Mouse (Mus musculus): Measurements from ENCODE around the gene Lpar5. TPM values are rescaled to one million over a fixed set of nuclear protein-coding genes. Genes with fewer than 3 reads are reported as not detected.
"Not testable (repeated sequence)": the region's sequence is repeated elsewhere in the genome, so short reads cannot be mapped to it uniquely, and the experiment has no call there.

The Lpar5 gene
- polyA plus RNA-seq (2015; fragmentation: Nextera tagmentation; extraction: Ambion mirVana) = 0.55 and 0.65 TPM in 2 replicates

DNA sequence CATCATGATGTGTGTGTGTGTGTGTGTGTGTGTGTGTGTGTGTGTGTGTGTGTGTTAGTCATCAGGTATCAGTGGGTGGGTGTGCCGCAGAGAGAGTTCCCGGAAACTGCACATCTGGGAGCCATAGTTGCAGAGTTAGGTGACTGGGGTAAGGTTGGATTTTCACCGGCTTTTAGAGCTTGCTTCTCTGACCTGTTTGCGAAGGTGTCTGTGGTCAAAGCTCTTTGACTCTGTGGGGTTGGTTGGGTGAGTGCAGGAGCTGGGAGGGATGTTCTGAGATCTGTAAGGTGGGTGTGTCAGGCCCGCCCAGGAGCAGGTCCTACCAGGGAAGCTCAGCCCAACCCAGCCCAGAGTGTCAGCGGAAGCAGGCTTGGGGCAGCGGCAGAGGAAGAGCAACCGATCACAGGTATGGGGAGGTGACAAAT is at the start of gene Lpar5:
Gene Lpar5, plus strand, starts transcription at position 350 of the 425 bp plus-strand sequence.
- no peak within 1 kb of the TSS for H3K4me2 ChIP-seq
- H3K36me3 ChIP-seq = no peaks in the 10 kb centered on the region
- H3K4me1 ChIP-seq (replicated peaks) = peaks cover 14% of the 10 kb centered on the region; the same call in 1 of the 2 replicates
- no peak within 1 kb of the TSS for H3K9ac ChIP-seq
- no peak within 1 kb of the TSS for H3K4me3 ChIP-seq
- no peak for ATAC-seq (ENCODE audit: low FRiP score)
- H3K27me3 ChIP-seq = no peaks in the 10 kb centered on the region
- H3K9me3 ChIP-seq = no peaks in the 10 kb centered on the region
- 62% methylated on average over 8 of the region's 8 CpGs for WGBS
- H3K27ac ChIP-seq = no peak within 1 kb of the TSS

DNA sequence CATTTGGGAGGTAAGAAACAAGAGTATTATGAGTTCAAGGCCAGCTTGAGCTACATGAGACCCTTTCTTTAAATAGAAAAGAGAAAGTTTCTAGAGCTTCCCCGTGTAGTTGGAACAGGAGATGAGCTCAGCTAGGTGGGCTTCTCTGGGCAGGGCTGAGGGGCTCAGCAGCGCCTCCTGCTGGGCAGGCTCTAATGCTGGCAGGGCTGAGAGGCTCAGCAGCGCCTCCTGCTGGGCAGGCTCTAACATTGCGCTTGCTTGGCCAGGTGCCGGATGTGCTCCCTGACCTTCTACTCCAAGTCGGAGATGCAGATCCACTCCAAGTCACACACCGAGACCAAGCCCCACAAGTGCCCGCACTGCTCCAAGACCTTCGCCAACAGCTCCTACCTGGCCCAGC is 37.2 kb upstream of the Lpar5 start:
- not testable (repeated sequence) for H3K9me3 ChIP-seq; H3K4me1 ChIP-seq (replicated peaks); H3K4me2 ChIP-seq; H3K27ac ChIP-seq; H3K9ac ChIP-seq; H3K27me3 ChIP-seq; H3K4me3 ChIP-seq; ATAC-seq (ENCODE audit: low FRiP score)
- H3K36me3 ChIP-seq = peaks cover 59% of the 10 kb centered on the region
- WGBS = 39% methylated on average over 8 of the region's 9 CpGs

DNA sequence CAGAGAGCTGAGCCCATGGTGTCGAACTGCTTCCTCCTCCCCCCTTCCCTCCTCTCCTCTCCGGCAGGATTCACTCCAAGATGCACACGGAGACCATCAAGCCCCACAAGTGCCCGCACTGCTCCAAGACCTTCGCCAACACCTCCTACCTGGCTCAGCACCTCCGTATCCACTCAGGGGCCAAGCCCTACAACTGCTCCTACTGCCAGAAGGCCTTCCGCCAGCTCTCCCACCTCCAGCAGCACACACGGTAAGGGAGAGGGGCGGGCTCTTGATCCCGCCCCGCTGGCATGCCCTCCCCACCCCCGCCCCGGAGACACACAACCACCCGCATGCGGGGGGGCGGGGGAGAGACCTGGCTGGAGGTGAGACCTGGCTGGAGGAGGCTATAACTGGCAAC is 36.1 kb upstream of the Lpar5 start:
- no peak overlapping the region for H3K4me3 ChIP-seq

DNA sequence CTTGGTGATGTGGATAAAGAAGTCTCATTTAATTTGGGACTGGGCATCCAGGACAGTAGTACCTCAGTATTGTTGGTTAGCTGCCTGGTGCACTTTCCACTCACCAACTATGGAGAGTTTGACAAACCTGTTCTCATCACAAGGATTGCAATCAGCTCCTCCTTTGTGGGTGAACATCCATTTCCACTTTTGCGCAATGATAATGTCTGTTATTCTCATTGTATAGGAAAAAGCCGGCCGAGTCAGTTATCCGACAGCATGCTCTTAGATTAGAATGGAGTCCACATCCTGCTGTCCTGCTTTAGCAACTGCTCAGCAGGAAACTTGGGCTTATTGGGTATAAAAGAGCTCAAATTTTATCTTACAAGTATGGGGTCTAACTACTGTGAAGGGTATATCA is 29.1 kb upstream of the Lpar5 start:
- H3K9me3 ChIP-seq = no peaks in the 10 kb centered on the region
- H3K36me3 ChIP-seq = peaks cover 40% of the 10 kb centered on the region
- H3K4me1 ChIP-seq (replicated peaks) = peaks cover 21% of the 10 kb centered on the region
- peak overlapping the region; percentile 54 for H3K4me2 ChIP-seq
- peak overlapping the region; percentile 41; the same call in 1 of the 2 replicates for H3K27ac ChIP-seq
- peak overlapping the region; percentile 80 for H3K4me3 ChIP-seq
- no peak overlapping the region; the same call in 1 of the 2 replicates for H3K9ac ChIP-seq
- H3K27me3 ChIP-seq = no peaks in the 10 kb centered on the region
- ATAC-seq (ENCODE audit: low FRiP score) = no peak
- 92% methylated on average over 4 of the region's 4 CpGs for WGBS

More for the DNA sequence above, 36.1 kb upstream of the Lpar5 start:
- ATAC-seq (ENCODE audit: low FRiP score) = no peak
- 91% methylated on average over 16 of the region's 16 CpGs for whole genome bisulfite sequencing
- Histone ChIP-seq H3K36me3 (peaks cover 60% of the 10 kb centered on the region), H3K9me3 (no peaks in the 10 kb centered on the region), H3K4me2 (no peak overlapping the region), H3K27me3 (no peaks in the 10 kb centered on the region), H3K9ac (no peak overlapping the region), H3K4me1 (replicated peaks) (no peaks in the 10 kb centered on the region), H3K27ac (no peak overlapping the region; the same call in 1 of the 2 replicates)

DNA sequence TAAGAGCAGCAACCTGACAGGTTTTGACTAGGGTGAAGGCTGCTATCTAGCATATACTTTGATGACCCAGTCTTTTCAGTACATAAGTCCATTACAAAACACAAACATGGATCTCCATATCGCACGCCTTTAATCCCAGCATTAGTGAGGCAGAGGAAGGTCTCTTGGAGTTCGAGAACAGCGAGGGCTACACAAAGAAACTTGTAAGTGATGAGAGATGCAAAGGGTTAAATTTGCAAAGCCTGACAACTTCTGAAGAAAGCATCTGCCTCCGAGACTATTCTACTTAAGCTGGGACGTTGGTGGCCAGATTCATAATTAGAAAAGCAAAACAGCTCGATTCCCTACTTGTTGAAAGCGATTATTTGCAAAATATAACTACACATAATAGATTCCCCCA is 28.6 kb upstream of the Lpar5 start:
- H3K27me3 ChIP-seq = no peaks in the 10 kb centered on the region
- no peak overlapping the region; the same call in 1 of the 2 replicates for H3K9ac ChIP-seq
- ATAC-seq (ENCODE audit: low FRiP score) = peak; percentile 27
- H3K27ac ChIP-seq = peak overlapping the region; percentile 41; the same call in 1 of the 2 replicates
- H3K36me3 ChIP-seq = peaks cover 40% of the 10 kb centered on the region
- H3K4me2 ChIP-seq = peak overlapping the region; percentile 54
- no peaks in the 10 kb centered on the region for H3K9me3 ChIP-seq
- 8% methylated on average over 8 of the region's 8 CpGs for WGBS
- H3K4me3 ChIP-seq = peak overlapping the region; percentile 80
- H3K4me1 ChIP-seq (replicated peaks) = peaks cover 21% of the 10 kb centered on the region

DNA sequence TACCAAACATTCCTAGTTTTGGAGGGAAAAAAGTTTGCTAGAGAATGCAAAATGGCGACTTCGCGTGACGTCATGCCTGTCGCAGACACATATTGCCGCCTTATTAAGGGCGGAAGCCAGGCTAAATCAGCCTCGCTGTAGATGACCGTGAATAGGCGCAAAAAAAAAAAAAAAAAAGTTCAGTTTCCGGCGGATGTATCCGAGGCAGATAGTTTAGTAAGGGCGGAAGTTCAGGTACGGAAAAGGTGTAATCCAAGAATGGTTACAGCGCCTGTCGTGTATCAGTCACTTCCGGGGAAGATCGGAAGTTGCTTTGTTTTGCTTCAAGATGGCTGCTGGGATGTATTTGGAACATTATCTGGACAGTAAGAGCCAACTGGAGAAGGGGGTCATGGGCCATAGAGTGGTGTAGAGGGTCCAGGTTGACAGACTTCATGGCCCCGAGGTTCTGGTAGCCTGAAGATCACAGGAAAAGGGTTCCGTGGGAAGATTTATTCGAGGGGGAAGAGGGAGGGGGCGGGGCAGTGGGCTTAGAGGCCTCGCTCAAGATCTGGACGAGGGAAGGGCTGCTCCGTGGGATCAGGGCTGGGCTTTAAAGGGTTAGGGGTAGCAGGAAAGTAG is 28.1 kb upstream of the Lpar5 start, which contains the start of gene Ing4:
Gene Ing4, plus strand, starts transcription at position 228 of the 621 bp plus-strand sequence.
- peak within 1 kb of the TSS; percentile 74 for H3K4me2 ChIP-seq
- H3K36me3 ChIP-seq = peaks cover 43% of the 10 kb centered on the region
- no peaks in the 10 kb centered on the region for H3K9me3 ChIP-seq
- H3K4me1 ChIP-seq (replicated peaks) = peaks cover 21% of the 10 kb centered on the region
- H3K27me3 ChIP-seq = no peaks in the 10 kb centered on the region
- H3K9ac ChIP-seq = peak within 1 kb of the TSS; percentile 85
- peak; percentile 96 for ATAC-seq (ENCODE audit: low FRiP score)
- H3K4me3 ChIP-seq = peak within 1 kb of the TSS; percentile 80
- under 1% methylated on average over 26 of the region's 26 CpGs for WGBS
- H3K27ac ChIP-seq = peak within 1 kb of the TSS; percentile 86

DNA sequence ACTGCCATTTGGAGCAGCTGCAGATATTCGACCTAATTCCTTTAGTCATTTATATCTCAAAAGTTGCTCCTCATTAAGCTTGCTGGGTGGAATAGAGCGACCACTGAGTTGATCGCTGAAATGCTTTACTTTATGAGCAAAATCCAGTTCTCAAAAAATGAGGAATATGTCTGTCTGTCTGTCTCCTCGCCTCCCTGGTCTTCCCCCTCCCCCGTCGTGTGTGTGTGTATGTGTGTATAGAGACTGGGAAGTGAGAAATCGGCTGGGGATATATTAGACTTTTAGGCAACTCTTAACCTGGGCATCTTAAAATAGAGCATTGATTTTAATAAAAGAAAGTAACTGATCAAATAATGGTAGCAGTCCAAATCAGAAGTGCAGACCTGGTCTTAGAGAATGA is 27.5 kb upstream of the Lpar5 start:
- H3K36me3 ChIP-seq = peaks cover 42% of the 10 kb centered on the region
- H3K27me3 ChIP-seq = no peaks in the 10 kb centered on the region
- no peaks in the 10 kb centered on the region for H3K9me3 ChIP-seq
- H3K9ac ChIP-seq = peak overlapping the region; percentile 85
- 28% methylated on average over 7 of the region's 7 CpGs for WGBS
- H3K27ac ChIP-seq = peak overlapping the region; percentile 86
- peak overlapping the region; percentile 74 for H3K4me2 ChIP-seq
- H3K4me3 ChIP-seq = peak overlapping the region; percentile 80
- ATAC-seq (ENCODE audit: low FRiP score) = no peak
- peaks cover 21% of the 10 kb centered on the region for H3K4me1 ChIP-seq (replicated peaks)

DNA sequence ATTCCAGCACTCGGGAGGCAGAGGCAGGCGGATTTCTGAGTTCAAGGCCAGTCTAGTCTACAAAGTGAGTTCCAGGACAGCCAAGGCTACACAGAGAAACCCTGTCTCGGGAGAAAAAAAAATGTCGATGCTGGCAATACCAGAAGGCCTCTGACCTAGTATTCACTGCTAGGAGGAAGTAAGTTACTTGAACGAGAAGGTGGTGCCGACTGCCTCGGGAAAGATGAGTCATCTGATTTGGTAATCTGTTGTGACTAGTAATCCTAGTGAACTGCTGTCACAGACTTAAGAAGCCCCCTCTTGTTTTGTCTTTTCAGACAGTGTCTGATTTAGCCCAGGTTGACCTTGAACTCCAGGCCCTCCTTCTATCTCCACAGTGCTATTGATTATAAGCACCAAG is 26.7 kb upstream of the Lpar5 start:
- H3K27me3 ChIP-seq = no peaks in the 10 kb centered on the region
- 91% methylated on average over 7 of the region's 7 CpGs for WGBS

DNA sequence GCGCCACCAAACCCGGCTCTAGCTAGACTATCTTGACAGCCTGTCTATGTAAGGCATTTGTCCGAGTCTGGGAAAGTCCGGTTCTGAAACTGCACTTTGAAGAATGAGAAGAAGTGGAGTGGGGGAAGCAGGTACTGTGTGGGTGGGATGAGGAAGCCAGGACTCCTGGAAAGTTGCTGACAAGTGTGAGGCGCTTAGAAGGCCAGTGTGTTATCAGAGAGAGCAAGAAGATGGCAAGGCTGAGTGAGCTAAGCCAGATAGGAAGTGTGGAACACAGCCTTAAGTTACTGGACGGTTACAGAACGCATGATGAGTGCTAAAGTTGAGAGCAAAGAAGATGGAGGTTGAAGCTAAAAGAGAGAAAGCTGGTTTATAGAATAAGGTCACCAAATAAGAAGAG is 25.6 kb upstream of the Lpar5 start:
- no peak overlapping the region for H3K4me2 ChIP-seq
- no peak overlapping the region for H3K4me3 ChIP-seq
- peaks cover 24% of the 10 kb centered on the region for H3K4me1 ChIP-seq (replicated peaks)
- 97% methylated on average over 7 of the region's 7 CpGs for WGBS
- no peaks in the 10 kb centered on the region for H3K27me3 ChIP-seq
- no peak overlapping the region for H3K9ac ChIP-seq
- H3K27ac ChIP-seq = no peak overlapping the region
- ATAC-seq (ENCODE audit: low FRiP score) = no peak
- no peaks in the 10 kb centered on the region for H3K9me3 ChIP-seq
- peaks cover 41% of the 10 kb centered on the region for H3K36me3 ChIP-seq

More for the DNA sequence above, 26.7 kb upstream of the Lpar5 start:
- peaks cover 41% of the 10 kb centered on the region for H3K36me3 ChIP-seq
- no peaks in the 10 kb centered on the region for H3K9me3 ChIP-seq
- no peak overlapping the region for H3K9ac ChIP-seq
- H3K4me1 ChIP-seq (replicated peaks) = peaks cover 21% of the 10 kb centered on the region
- no peak overlapping the region for H3K27ac ChIP-seq
- H3K4me3 ChIP-seq = peak overlapping the region; percentile 80; the same call in 1 of the 2 replicates
- no peak for ATAC-seq (ENCODE audit: low FRiP score)
- H3K4me2 ChIP-seq = peak overlapping the region; percentile 74

DNA sequence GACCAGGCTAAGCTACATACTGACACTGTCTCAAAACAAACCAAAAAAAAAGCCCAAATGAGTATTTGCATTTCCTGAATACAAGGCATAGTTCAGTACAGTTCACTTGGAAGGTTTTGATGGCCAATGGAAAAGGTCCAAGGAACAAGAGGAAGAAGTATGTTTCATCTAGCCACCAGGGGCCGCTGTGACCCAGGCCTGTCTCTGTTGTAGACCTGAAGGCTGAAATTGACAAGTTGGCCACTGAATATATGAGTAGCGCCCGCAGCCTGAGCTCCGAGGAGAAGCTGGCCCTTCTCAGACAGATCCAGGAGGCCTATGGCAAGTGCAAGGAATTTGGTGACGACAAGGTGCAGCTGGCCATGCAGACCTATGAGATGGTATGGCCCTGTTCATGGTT is 21.0 kb upstream of the Lpar5 start:
- H3K36me3 ChIP-seq = peaks cover 79% of the 10 kb centered on the region
- 0 out of 2 replicates have a peak, but pooled peaks cover 6% of the 10 kb centered on the region for H3K4me1 ChIP-seq (replicated peaks)
- no peak overlapping the region for H3K27ac ChIP-seq
- no peak overlapping the region for H3K9ac ChIP-seq
- no peak overlapping the region for H3K4me2 ChIP-seq
- no peaks in the 10 kb centered on the region for H3K27me3 ChIP-seq
- no peaks in the 10 kb centered on the region for H3K9me3 ChIP-seq
- peak; percentile 66 for ATAC-seq (ENCODE audit: low FRiP score)
- H3K4me3 ChIP-seq = no peak overlapping the region
- 35% methylated on average over 5 of the region's 5 CpGs for WGBS

DNA sequence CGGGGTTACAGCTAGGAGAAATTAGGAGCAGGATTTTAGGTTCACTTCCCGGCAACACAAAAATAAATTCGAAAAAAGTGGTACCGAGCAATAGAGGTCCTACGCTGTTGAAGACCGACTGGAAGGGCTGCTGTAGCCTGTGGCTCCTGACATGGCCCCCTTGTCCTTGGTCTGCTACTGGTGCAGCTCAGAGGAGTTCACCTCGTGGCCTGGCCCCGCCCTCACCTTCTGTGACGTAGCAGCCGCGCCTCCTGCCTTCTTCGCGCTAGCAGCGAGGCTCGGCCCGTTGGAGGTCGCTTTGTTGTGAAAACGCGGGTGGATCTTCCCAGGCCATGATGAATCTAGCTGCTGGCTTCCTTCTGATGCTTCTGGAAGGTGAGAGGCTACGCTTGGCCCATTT is 18.0 kb upstream of the Lpar5 start, which contains the start of gene Acrbp:
Gene Acrbp, plus strand, starts transcription at position 12 of the 400 bp plus-strand sequence.
- Histone ChIP-seq H3K9me3 (no peaks in the 10 kb centered on the region), H3K27me3 (no peaks in the 10 kb centered on the region), H3K9ac (peak within 1 kb of the TSS; percentile 24; the same call in 1 of the 2 replicates), H3K4me1 (replicated peaks) (0 out of 2 replicates have a peak, but pooled peaks cover 6% of the 10 kb centered on the region), H3K4me2 (no peak within 1 kb of the TSS), H3K36me3 (peaks cover 96% of the 10 kb centered on the region), H3K4me3 (no peak within 1 kb of the TSS), H3K27ac (no peak within 1 kb of the TSS)
- 37% methylated on average over 20 of the region's 20 CpGs for WGBS
- no peak for ATAC-seq (ENCODE audit: low FRiP score)

DNA sequence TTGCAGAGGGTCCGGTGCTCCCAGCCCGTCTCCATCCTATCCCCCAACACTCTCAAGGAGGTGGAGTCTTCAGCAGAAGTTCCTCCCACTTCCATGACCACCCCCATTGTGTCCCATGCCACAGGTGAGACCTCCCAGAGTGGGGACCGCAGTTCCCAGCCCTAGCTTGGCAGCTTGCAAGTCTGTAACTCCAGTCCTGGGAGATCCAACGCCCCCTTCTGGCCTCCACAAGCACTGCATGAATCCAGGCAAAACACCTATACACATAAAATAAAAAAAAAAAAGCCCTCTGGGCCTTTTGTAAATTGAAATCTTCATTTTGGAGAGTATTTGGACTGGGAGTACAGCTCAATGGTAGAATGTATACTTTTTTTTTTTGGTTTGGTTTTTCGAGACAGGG is 16.5 kb upstream of the Lpar5 start:
- peaks cover 88% of the 10 kb centered on the region for H3K36me3 ChIP-seq
- H3K9me3 ChIP-seq = no peaks in the 10 kb centered on the region
- H3K9ac ChIP-seq = no peak overlapping the region
- WGBS = 70% methylated on average over 5 of the region's 5 CpGs
- no peak overlapping the region for H3K4me3 ChIP-seq
- no peak overlapping the region for H3K4me2 ChIP-seq
- H3K27ac ChIP-seq = no peak overlapping the region
- H3K27me3 ChIP-seq = no peaks in the 10 kb centered on the region
- ATAC-seq (ENCODE audit: low FRiP score) = no peak
- H3K4me1 ChIP-seq (replicated peaks) = 0 out of 2 replicates have a peak, but pooled peaks cover 6% of the 10 kb centered on the region
